Mouse (Mus musculus) duodenum, adult 2 months (tissue): Measurements from ENCODE around the gene Akr1b10. TPM values are rescaled to one million over a fixed set of nuclear protein-coding genes. Genes with fewer than 3 reads are reported as not detected.

Experiments
- polyA plus RNA-seq: library from polyadenylated mRNA; depleted of rRNA; stranded (reverse); fragments of >200 nt; gene quantifications from 2 replicates; pipeline ENCODE4 v1.2.3, GENCODE M21; 2012; ENCODE audit warnings: low replicate concordance; rRNA removed

Gene Akr1b10
- 4.8 and 9.3 TPM in 2 replicates for polyA plus RNA-seq

DNA sequence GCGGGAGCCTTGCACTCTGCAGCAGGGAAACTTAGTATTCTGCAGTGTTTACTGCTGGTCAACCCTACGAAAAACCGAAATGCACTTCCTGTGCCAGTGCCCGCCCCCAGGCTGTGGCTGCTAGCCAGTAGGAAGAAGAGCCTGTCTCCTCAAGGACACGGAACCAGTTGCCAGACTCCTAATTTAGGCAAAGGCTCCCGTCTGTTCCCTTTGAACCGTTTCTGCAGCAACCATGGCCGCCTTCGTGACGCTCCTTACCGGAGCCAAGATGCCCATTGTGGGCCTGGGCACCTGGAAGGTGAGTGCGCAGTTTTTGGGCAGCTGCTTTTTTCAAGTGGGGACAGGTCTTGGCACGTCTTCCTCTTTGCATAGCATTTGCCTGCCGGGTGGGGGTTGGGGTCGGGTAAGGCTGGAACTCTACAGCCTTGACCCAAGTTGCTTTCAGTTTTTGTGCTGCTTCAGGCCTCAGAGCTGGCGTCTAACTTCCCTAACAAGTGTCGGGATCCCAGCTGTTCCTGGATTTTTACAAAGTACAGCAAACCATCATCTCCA lies at the start of gene Akr1b10:
TSS of gene Akr1b10 (plus strand) at position 109 of the 552 bp plus-strand sequence.

DNA sequence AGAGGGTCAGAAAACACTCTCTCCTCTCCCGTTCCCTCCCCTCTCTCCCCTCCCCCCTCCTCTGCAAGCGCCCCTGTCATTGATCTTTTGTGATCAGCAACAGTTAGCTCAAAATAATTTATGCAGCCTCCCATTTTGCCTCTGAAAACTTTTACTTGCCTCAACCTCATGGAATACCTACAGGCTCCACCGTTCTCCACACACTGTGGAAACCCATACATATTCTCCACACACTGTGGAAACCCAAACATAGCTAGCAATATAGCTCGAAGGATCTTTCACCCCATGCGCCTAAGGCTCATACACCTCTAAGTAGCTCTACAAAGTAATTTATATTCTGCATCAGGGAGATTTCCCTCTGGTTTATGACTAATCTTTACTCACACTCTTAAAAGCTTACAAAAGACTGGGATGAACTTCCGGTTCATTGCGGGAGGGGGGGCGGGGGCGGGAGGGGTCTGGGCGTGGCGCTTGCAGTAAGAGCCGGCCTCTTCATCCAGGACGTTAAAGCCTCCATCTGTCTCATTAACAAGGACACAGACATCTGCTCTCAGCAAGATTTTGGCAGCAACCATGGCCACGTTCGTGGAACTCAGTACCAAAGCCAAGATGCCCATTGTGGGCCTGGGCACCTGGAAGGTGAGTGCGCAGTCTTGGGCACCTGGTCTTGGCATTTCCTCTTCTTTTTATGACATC lies 30.2 kb upstream of the Akr1b10 start, which contains the start of gene Akr1b8:
TSS of gene Akr1b8 (plus strand) at position 462 of the 696 bp plus-strand sequence.

DNA sequence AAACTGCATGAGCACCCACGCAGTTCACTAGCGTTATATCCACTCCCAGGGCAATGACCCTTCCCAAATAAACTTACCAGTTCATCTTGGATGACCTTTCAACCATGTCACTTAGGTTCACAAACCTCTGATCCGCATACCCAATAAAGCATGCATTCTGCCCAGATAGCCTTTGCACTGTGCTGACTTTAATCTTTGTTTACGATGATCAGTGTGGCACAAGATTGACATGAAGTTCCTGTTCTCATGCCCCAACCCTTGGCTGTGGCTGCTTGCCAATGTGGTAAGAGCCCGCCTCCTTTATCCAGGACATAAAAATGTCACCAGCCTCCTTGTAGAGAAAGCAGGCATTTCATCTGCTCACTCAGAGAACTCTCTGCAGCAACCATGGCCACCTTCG lies 28.0 kb downstream of the Akr1b10 start, which contains the start of gene Akr1b7:
TSS of gene Akr1b7 (plus strand) at position 312 of the 400 bp plus-strand sequence.

Other genes starting within 250 kb of the Akr1b10 start
- gene Slc35b4, start 207.1 kb upstream of the Akr1b10 start, polyA plus RNA-seq: 2.7 and 4.8 TPM in 2 replicates
- 27.5 and 28.9 TPM in 2 replicates for gene Akr1b3, start 66.7 kb upstream of the Akr1b10 start, polyA plus RNA-seq
- 2.2 and 17.3 TPM in 2 replicates for gene Akr1b8, start 30.1 kb upstream of the Akr1b10 start, polyA plus RNA-seq
- 14.0 and 37.1 TPM in 2 replicates for gene Akr1b7, start 28.1 kb downstream of the Akr1b10 start, polyA plus RNA-seq
- gene Bpgm, start 92.0 kb downstream of the Akr1b10 start, polyA plus RNA-seq: 10.4 and 14.7 TPM in 2 replicates
- gene Cald1, start 214.3 kb downstream of the Akr1b10 start, polyA plus RNA-seq: 2.1 and 6.8 TPM in 2 replicates